Mouse (Mus musculus) adrenal gland, adult 10 weeks (tissue): ENCODE results near the gene Akr1c19. TPM values are rescaled to one million over a fixed set of nuclear protein-coding genes. Genes with fewer than 3 reads are reported as not detected.

Experiments
- polyA plus RNA-seq: library from polyadenylated mRNA; stranded (reverse); fragments of 350-450 nt; fragmentation: Illumina TruSeq; extraction: RNeasy Lipid Tissue Mini Kit (QIAGEN cat#74804); gene quantifications from one replicate; pipeline ENCODE4 v1.2.3, GENCODE M21; 2014; ENCODE audit warnings: low read depth, low replicate concordance

The Akr1c19 gene
- polyA plus RNA-seq: 0.64 TPM

DNA sequence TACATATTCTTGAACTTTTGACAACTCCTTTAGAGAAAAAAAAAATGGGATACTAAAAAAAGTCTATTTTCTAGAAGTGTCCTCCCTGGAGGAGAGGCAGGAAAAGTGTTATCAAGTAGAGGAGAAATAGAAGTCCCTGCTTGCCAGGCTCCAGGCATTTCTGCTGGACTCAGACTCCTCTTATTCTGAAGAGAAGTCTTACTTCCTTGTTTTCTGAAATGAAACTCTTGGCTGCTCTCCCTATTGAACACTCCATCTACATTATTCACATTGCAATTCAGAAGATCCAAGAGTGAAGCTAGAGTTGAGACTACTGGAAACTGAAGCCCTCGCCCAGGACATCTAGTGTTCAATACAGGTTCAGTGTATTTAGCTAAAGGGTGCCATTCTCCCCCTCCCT lies at the start of gene Akr1c19:
Akr1c19 (plus strand) TSS at position 260 of the 400 bp plus-strand sequence.

DNA sequence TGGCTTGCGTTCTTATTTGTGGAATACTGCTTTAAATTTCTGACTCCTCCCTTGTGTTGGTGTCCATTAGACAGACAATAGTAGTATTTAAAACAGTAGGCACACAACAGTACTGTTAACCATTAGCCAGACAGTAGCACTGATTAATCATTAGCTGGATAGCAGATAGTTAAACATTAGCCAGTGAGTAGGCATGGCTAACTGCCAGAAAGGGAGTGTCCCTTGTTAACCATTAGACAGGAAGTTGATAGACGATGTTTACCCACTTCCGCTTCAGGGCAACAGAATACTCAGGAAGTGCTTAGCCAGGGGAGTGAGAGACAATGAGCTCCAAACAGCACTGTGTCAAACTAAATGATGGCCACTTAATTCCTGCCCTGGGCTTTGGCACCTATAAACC lies 37.6 kb upstream of the Akr1c19 start, which contains the start of gene Akr1c13:
Akr1c13 (plus strand) TSS at position 247 of the 400 bp plus-strand sequence.

DNA sequence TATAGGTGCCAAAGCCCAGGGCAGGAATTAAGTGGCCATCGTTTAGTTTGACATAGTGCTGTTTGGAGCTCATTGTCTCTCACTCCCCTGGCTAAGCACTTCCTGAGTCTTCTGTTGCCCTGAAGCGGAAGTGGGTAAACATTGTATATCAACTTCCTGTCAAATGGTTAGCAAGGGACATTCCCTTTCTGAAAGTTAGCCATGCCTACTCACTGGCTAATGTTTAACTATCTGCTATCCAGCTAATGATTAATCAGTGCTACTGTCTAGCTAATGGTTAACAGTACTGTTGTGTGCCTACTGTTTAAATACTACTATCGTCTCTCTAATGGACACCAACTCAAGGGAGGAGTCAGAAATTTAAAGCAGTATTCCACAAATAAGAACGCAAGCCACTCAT lies 50.8 kb downstream of the Akr1c19 start, which contains the start of gene Akr1c12:
Akr1c12 (minus strand) TSS at position 150 of the 400 bp plus-strand sequence.

Other genes starting within 250 kb of the Akr1c19 start
- gene Akr1c14, start 179.7 kb upstream of the Akr1c19 start, polyA plus RNA-seq: 4.3 TPM
- 3,080 TPM for gene Akr1c18, start 78.0 kb upstream of the Akr1c19 start, polyA plus RNA-seq
- 95.5 TPM for gene Akr1c13, start 37.5 kb upstream of the Akr1c19 start, polyA plus RNA-seq
- gene Akr1c12, start 50.7 kb downstream of the Akr1c19 start, polyA plus RNA-seq: 2.3 TPM
- gene Akr1c6, start 205.6 kb downstream of the Akr1c19 start, polyA plus RNA-seq: not detected